Mouse (Mus musculus) stomach, embryonic 15.5 days (tissue): Measurements from ENCODE around the gene Taf9. TPM values are rescaled to one million over a fixed set of nuclear protein-coding genes. Genes with fewer than 3 reads are reported as not detected.

Experiments
- ATAC-seq: fragments of 200-750 bp; cut with Nextera tagmentation; 2 replicates; pipeline ENCODE4 v1.8.0; 2017; ENCODE audit warnings: low read depth, moderate number of reproducible peaks, moderate TSS enrichment; ENCODE audit not compliant: insufficient read depth, low FRiP score
- H3K27ac ChIP-seq: fragments of 300-500 bp; sonication (generic); 2 replicates; pipeline ENCODE4 v1.5.1; 2015; ENCODE audit warnings: mild to moderate bottlenecking, inconsistent platforms
- H3K27me3 ChIP-seq: fragments of 300-500 bp; sonication (generic); replicated peaks from 2 replicates; pipeline ENCODE4 v1.6.1; 2015; ENCODE audit warnings: inconsistent platforms
- H3K36me3 ChIP-seq: fragments of 300-500 bp; sonication (generic); 2 replicates; pipeline ENCODE4 v1.6.1; 2015; ENCODE audit warnings: inconsistent platforms
- H3K4me1 ChIP-seq: fragments of 300-500 bp; sonication (generic); 2 replicates; pipeline ENCODE4 v1.6.1; 2015; ENCODE audit warnings: inconsistent platforms
- H3K4me2 ChIP-seq: fragments of 300-500 bp; sonication (generic); 2 replicates; pipeline ENCODE4 v1.6.1; 2015; ENCODE audit warnings: mild to moderate bottlenecking, inconsistent platforms
- H3K4me3 ChIP-seq: fragments of 300-500 bp; sonication (generic); replicated peaks from 2 replicates; pipeline ENCODE4 v1.5.1; 2015; ENCODE audit warnings: inconsistent platforms
- H3K9ac ChIP-seq: fragments of 300-500 bp; sonication (generic); 2 replicates; pipeline ENCODE4 v1.6.1; 2015; ENCODE audit warnings: inconsistent platforms
- H3K9me3 ChIP-seq: fragments of 300-500 bp; sonication (generic); 2 replicates; pipeline ENCODE4 v1.6.1; 2016; ENCODE audit warnings: inconsistent platforms
- WGBS: fragments of 180-500 bp; shearing (Covaris S2); methylation state at CpG from one replicate; pipeline ENCODE4 v1.1.7; 2015; 5-methylcytosine and 5-hydroxymethylcytosine counted together
- polyA plus RNA-seq: library from polyadenylated mRNA; unstranded; fragments of >200 nt; fragmentation: Nextera tagmentation; extraction: Ambion mirVana; gene quantifications from 2 replicates; pipeline ENCODE4 v1.2.1, GENCODE M21; 2015

Taf9 gene
- polyA plus RNA-seq, 1 experiment from 2014 or later, result 11.3 TPM

DNA sequence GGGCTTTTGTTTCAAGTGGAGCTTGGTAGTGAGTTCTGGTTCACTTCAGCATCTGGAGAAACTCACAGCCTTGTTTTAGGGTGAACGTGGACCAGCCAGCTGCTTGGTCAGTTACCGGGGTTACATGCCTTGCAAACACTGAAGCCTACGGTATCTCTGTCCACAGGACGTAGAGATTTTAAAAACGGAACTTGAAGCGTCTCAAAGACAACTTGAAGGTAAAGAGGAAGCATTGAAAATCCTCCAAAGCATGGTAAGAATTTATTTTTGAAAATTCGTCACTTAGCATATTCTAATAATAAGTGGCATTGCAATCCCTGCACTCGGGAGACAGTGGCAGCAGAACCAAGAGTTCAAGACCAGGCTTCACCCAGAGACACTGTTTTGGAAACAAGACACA, 30.2 kb downstream of the Taf9 start:
- no peaks in the 10 kb centered on the region for H3K9me3 ChIP-seq
- WGBS, result 93% methylated on average over 8 of the region's 8 CpGs
- no peak overlapping the region for H3K4me3 ChIP-seq
- H3K4me1 ChIP-seq, result no peaks in the 10 kb centered on the region
- no peak overlapping the region for H3K9ac ChIP-seq
- ATAC-seq, result no peak
- H3K27me3 ChIP-seq, result no peaks in the 10 kb centered on the region
- H3K4me2 ChIP-seq, result no peak overlapping the region
- no peak overlapping the region for H3K27ac ChIP-seq
- no peaks in the 10 kb centered on the region for H3K36me3 ChIP-seq

DNA sequence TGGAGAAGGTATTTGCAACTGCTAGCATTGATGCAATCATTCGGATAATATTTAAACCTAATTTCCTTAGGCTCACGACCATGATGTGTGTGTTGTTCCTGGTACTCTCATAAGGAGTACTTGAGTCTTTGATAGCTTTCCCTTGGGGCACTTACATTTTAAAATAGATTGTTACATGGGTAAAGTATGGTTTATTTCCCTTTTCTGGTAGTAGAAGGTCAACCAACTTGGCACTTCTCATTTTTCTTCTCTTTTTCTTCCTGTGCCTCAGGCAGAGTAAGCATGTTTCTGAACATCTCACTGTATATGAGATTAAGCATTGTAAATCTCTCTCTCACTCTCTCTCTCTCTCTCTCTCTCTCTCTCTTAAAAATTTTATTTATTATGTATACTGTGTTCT, 31.5 kb downstream of the Taf9 start:
- H3K27me3 ChIP-seq, result no peaks in the 10 kb centered on the region
- H3K27ac ChIP-seq, result no peak overlapping the region
- no peak for ATAC-seq
- no peak overlapping the region for H3K4me3 ChIP-seq
- WGBS, result 73% methylated on average over 2 of the region's 2 CpGs
- no peak overlapping the region for H3K4me2 ChIP-seq
- no peaks in the 10 kb centered on the region for H3K36me3 ChIP-seq
- no peaks in the 10 kb centered on the region for H3K9me3 ChIP-seq
- no peak overlapping the region for H3K9ac ChIP-seq
- no peaks in the 10 kb centered on the region for H3K4me1 ChIP-seq

DNA sequence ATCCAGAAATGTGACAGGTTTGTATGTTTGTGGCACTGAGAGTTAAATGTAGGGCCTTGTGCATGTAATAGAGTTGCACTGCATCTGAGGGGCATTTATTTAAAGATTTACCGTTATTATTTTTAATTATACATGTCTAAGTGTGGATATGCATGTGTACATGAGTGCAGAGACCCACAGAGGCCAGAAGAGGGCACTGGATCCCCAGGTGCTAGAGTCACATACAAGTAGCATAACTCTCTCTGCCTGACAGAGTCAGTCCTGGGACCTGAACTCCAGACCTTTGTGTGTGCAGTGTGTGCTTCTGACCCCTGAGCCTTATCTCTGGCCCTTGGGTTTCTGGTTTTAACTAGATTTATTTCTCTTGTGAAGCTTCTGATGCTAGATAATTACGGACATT, 33.0 kb downstream of the Taf9 start:
- Histone ChIP-seq H3K27ac (no peak overlapping the region), H3K9ac (no peak overlapping the region), H3K27me3 (no peaks in the 10 kb centered on the region), H3K9me3 (no peaks in the 10 kb centered on the region), H3K4me1 (no peaks in the 10 kb centered on the region), H3K36me3 (no peaks in the 10 kb centered on the region), H3K4me3 (no peak overlapping the region), H3K4me2 (no peak overlapping the region)
- WGBS, result 73% methylated on average over 2 of the region's 2 CpGs
- no peak for ATAC-seq

DNA sequence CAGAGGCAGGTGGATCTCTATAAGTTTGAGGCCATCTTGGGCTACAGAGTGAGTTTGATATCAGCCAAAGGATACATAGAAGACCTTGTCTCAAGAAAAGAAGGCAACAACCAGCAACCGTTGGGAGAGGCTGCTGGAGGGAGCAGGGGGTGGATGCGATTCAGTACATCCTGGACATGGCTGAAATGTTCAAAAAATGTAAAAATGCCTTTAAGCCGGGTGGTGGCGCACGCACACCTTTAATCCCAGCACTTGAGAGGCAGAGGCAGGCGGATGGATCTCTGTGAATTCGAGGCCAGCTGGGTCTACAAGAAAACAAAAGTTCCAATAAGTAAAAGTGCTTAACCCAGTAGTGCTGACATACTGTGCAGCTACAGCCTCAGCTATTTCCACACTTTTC, 36.1 kb downstream of the Taf9 start:
- no peak overlapping the region for H3K27ac ChIP-seq
- H3K36me3 ChIP-seq, result no peaks in the 10 kb centered on the region
- H3K4me1 ChIP-seq, result no peaks in the 10 kb centered on the region
- 65% methylated on average over 7 of the region's 7 CpGs for WGBS
- H3K4me3 ChIP-seq, result no peak overlapping the region
- H3K4me2 ChIP-seq, result no peak overlapping the region
- H3K9ac ChIP-seq, result no peak overlapping the region
- ATAC-seq, result no peak
- no peaks in the 10 kb centered on the region for H3K9me3 ChIP-seq
- no peaks in the 10 kb centered on the region for H3K27me3 ChIP-seq

DNA sequence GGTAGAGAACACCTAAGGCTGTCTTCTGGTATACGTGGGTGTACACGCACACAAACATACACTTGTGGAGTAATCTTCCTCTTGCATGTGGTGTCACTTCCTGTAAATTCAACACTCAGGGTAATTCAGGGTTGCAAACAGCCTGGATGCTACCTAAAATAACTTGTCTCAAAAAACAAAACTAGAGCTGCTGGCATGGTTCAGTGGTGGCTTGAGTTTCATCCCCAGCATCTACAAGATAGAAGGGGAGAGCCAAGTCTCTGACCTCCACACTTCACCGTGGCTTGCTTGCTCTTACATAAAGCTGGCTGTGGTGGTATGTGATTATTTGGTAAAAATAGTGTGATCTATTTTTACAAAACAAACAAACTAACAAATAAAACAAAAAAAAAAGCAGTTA, 46.2 kb downstream of the Taf9 start:
- no peaks in the 10 kb centered on the region for H3K4me1 ChIP-seq
- H3K9ac ChIP-seq, result no peak overlapping the region
- no peak overlapping the region for H3K4me3 ChIP-seq
- no peaks in the 10 kb centered on the region for H3K9me3 ChIP-seq
- WGBS, result 90% methylated on average over 3 of the region's 3 CpGs
- H3K4me2 ChIP-seq, result no peak overlapping the region
- H3K27ac ChIP-seq, result no peak overlapping the region
- peaks cover 32% of the 10 kb centered on the region; the same call in 1 of the 2 replicates for H3K36me3 ChIP-seq
- H3K27me3 ChIP-seq, result no peaks in the 10 kb centered on the region
- ATAC-seq, result no peak

DNA sequence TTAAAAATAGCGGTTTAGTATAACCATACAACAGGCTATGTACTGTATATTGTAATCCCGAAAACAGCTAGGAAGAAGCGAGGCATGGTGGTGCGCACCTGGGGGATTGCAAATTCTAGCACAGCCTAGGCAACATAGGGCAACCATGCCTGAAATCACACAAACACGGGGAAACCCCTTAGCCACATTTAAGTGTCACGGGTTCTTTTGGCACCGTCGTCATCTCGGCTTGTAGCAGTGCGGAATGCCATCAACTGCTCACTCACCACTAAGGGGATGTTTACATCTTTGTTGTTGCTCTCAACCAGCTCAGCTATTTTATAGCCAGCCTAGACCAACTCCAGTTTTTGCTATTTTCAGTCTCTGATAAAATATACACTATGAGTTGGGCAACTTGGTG, 47.5 kb downstream of the Taf9 start:
- 95% methylated on average over 10 of the region's 10 CpGs for WGBS
- no peak overlapping the region for H3K4me3 ChIP-seq
- no peak overlapping the region for H3K4me2 ChIP-seq
- H3K9me3 ChIP-seq, result no peaks in the 10 kb centered on the region
- H3K27me3 ChIP-seq, result no peaks in the 10 kb centered on the region
- peaks cover 41% of the 10 kb centered on the region for H3K36me3 ChIP-seq
- ATAC-seq, result no peak
- no peak overlapping the region for H3K9ac ChIP-seq
- no peak overlapping the region for H3K27ac ChIP-seq
- H3K4me1 ChIP-seq, result no peaks in the 10 kb centered on the region

DNA sequence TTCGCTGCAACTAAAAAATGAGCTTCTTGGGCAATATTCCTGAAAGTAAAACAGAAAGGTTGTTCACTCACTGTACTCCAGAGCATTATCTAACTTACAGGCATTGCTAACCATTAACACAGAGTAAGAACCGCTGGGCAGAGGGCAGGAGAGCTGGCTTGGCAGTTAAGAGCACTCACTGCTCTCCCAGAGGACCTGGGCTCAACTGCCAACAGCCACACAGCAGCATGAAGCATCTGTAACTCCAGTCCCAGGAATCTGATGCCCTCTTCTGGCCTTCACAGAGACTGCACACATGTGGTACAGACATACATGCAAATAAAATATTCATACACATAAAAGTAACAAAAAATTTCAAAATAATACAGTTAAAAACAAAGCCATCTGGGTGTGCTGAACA, 52.1 kb downstream of the Taf9 start:
- WGBS, result 97% methylated on average over 2 of the region's 2 CpGs
- H3K36me3 ChIP-seq, result peaks cover 59% of the 10 kb centered on the region
- H3K9me3 ChIP-seq, result no peaks in the 10 kb centered on the region

More for the DNA sequence above, 52.1 kb downstream of the Taf9 start:
- Histone ChIP-seq H3K27ac (no peak overlapping the region), H3K27me3 (no peaks in the 10 kb centered on the region), H3K4me1 (no peaks in the 10 kb centered on the region), H3K9ac (no peak overlapping the region), H3K4me3 (no peak overlapping the region), H3K4me2 (no peak overlapping the region)
- no peak for ATAC-seq

Other genes starting within 250 kb of the Taf9 start
- gene Naip1, start 198.7 kb upstream of the Taf9 start, polyA plus RNA-seq, result 0.82 and 1.4 TPM in 2 replicates
- 62.0 and 66.9 TPM in 2 replicates for gene Gtf2h2, start 159.0 kb upstream of the Taf9 start, polyA plus RNA-seq
- 58.9 and 70.3 TPM in 2 replicates for gene Ocln, start 98.9 kb upstream of the Taf9 start, polyA plus RNA-seq
- gene Marveld2, start 34.6 kb upstream of the Taf9 start, polyA plus RNA-seq, result 19.5 and 24.8 TPM in 2 replicates
- gene Ak6, start 600 bp upstream of the Taf9 start, polyA plus RNA-seq, result 255 and 261 TPM in 2 replicates
- 17.9 and 19.0 TPM in 2 replicates for gene Rad17, start 528 bp upstream of the Taf9 start, polyA plus RNA-seq
- 8.7 and 9.4 TPM in 2 replicates for gene Ccdc125, start 18.1 kb downstream of the Taf9 start, polyA plus RNA-seq
- 75.6 and 81.7 TPM in 2 replicates for gene Cdk7, start 79.4 kb downstream of the Taf9 start, polyA plus RNA-seq
- 184 TPM in 2 replicates for gene Mrps36, start 93.1 kb downstream of the Taf9 start, polyA plus RNA-seq
- 28.0 and 33.9 TPM in 2 replicates for gene Cenph, start 124.3 kb downstream of the Taf9 start, polyA plus RNA-seq
- 207 and 208 TPM in 2 replicates for gene Ccnb1, start 135.0 kb downstream of the Taf9 start, polyA plus RNA-seq
- gene Slc30a5, start 181.8 kb downstream of the Taf9 start, polyA plus RNA-seq, result 58.4 and 64.3 TPM in 2 replicates